Mouse (Mus musculus) lung, adult 2 months (tissue): Measurements from ENCODE around the gene Ptprcap. TPM values are rescaled to one million over a fixed set of nuclear protein-coding genes. Genes with fewer than 3 reads are reported as not detected.
A peak's percentile ranks its signal among the peaks of the same experiment; 100 is the strongest.

ENCODE experiments used
- DNase-seq: peaks from one replicate; pipeline ENCODE4 v3.0.0; 2022
- H3K4me1 ChIP-seq: fragments of 200-500 bp; 2 replicates; pipeline ENCODE4 v1.6.1; 2011; ENCODE audit warnings: low read length; ENCODE audit not compliant: control insufficient read depth, insufficient read depth
- H3K4me3 ChIP-seq: fragments of 200-500 bp; replicated peaks from 2 replicates; pipeline ENCODE3; 2011; ENCODE audit warnings: low read depth, mild to moderate bottlenecking, control low read depth, low read length; ENCODE audit errors: extremely low read depth
- CTCF ChIP-seq: fragments of 200-500 bp; IDR thresholded peaks from 2 replicates; pipeline ENCODE4 v1.5.1; 2011; ENCODE audit warnings: mild to moderate bottlenecking, low read length, control low read depth; ENCODE audit not compliant: insufficient read depth
- POLR2A ChIP-seq: fragments of 200-500 bp; IDR thresholded peaks from 2 replicates; pipeline ENCODE4 v1.6.1; 2011; ENCODE audit warnings: low read depth, mild to moderate bottlenecking, control low read depth, low read length, borderline replicate concordance; ENCODE audit errors: extremely low read depth
- WGBS: fragments of 180-500 bp; shearing (Covaris S2); methylation state at CpG from one replicate; pipeline ENCODE4 v1.1.7; 2018; 5-methylcytosine and 5-hydroxymethylcytosine counted together
- polyA plus RNA-seq: library from polyadenylated mRNA; depleted of rRNA; stranded (reverse); fragments of >200 nt; gene quantifications from 2 replicates; pipeline ENCODE4 v1.2.3, GENCODE M21; 2012

Ptprcap gene
- polyA plus RNA-seq, 1 experiment, result 55.0 TPM

DNA sequence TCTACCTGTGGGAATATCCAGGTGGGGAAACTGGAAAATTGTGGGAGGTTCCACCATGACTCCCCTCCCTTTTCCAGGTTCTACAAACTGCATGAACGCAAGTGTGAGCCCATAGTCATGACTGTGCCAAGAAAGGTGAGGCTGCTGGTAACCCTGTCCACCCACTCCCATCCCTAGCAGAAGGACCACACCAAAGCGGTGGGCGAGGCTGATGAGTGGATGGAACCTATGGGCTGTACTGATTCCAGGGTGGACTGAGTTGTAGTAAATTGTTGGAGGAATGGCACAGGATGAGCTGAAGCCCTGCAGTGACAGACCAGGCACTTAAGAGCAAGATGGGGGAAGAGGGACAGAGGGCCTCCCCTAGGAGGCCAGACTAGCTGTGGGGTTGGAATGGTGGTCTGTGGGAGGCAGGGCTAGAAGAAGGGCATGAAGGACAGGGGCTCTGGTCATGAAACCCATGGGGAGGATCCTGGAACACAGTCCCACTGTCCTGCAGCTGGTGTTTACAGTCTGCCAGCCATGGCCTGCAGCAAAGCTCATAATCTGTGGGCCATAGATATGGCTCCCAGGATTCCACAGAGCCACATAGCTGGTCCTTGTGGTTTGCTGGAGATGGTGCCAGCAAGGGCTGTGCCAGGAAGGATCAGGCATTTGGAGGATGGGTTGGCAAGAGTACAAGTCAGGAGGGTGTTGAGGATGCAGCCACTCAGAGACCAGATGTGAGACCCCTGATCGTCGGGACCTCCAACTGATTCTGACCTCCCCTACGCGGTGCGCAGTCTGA, 766 bp upstream of the Ptprcap start:
- 82% methylated on average over 8 of the region's 8 CpGs for WGBS
- peaks cover 10% of the 10 kb centered on the region for H3K4me1 ChIP-seq
- no peak for TF ChIP-seq POLR2A
- TF ChIP-seq CTCF, result no peak
- H3K4me3 ChIP-seq, result no peak overlapping the region
- DNase-seq, result no peak

DNA sequence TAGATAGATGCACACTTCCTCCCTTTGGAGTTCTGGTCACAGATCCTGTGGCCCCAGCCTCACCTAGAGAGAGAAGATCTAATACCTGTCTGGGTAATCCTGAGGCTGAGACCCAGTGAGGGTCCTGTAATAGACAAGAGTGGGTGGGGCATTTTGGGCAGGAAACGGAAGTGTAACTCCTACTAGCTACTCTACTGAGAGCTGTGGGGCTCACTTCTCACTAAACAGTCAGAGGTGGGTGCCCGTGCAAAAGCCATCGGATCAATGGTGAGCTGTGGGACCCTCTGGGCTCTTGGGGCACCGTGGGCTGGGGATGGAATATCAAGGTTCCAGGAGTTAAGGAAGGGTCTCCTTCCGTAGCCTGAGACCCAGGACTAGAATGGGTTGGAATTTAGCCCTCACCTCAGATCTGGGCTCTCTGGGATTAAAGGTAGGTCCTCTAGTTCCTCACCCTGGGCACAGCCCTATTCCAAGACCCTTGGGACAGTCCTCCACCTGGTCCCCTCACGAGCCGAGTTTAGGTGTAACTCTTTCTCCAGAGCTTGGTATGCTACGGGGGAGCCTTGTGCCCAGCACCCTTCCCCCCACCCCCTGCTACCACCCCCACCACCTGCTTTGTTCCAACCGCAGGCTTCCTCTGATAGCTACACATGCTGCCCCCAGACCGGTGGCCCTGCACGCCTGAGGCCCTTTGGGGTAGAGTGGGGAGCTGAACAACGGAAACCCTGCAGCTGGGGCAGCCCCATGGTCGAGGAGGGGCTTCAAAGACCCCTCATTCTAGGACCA, 1.2 kb downstream of the Ptprcap start:
- 52% methylated on average over 13 of the region's 13 CpGs for WGBS
- DNase-seq, result no peak
- TF ChIP-seq POLR2A, result peak; percentile 12; the same call in 1 of the 2 replicates
- no peak for TF ChIP-seq CTCF
- peaks cover 3% of the 10 kb centered on the region for H3K4me1 ChIP-seq
- H3K4me3 ChIP-seq, result peak overlapping the region; percentile 18

DNA sequence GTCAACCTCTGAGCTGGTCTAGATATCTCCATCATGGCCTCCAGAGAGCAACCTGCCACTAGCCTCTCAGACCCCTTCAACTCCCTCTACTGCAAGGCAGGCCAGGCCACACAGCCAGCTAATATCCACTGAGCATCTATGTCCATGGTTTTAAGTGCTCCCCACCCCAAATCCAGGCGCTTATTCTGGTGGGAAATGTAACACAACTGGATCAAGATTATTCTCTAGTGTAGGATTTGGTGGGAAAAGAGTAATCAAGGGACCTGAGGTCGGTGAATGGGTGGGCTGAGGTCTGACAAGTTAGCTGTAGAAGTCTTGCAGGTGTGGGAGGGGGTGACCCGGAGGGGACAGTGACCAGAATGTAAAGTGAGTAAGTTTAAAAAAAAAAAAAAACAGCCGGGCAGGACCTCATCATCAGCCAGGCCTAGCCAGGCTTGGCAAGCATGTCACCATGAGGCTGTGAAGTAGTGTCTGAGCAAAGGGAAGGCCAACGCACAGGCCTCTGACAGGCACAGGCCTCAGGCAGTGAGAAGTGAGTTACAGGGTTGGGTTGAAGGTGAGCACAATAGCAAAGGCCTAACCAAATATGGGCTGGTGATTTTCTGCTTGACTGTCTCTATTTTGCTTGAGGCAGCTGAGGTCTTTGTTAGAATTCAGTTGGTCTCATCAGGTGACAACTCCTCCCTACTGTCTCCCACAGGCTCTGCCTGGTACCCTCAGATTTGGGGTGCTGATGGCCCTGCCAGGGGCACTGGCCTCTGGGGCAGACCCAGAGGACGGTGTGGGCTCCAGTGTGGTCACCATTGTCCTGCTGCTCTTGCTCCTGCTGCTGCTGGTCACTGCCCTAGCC, 2.0 kb downstream of the Ptprcap start:
- TF ChIP-seq POLR2A (peak; percentile 27; the same call in 1 of the 2 replicates), CTCF (no peak)
- 69% methylated on average over 6 of the region's 6 CpGs for WGBS
- H3K4me1 ChIP-seq, result no peaks in the 10 kb centered on the region
- DNase-seq, result no peak
- peak overlapping the region; percentile 18 for H3K4me3 ChIP-seq

DNA sequence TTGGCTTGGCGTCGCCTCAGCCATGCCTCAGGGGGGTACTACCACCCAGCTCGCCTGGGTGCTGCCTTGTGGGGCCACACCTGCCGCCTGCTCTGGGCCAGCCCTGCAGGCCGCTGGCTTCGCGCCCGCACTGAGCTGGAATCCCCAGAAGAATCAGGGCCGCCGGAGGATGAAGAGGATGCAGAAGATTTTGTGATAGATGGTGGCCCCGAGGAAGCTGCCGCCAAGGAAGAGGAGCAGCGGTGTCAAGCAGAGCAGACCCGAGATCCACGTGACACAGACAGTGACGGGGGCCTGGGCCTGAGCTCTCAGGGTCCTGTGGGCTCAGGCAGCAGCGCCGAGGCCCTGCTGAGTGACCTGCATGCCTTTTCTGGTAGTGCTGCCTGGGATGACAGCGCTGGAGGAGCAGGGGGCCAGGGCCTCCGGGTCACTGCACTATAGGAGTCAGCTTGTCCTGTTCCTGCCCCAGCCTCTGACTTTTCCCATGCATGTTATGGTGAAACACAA, 2.7 kb downstream of the Ptprcap start:
- TF ChIP-seq POLR2A, result no peak
- TF ChIP-seq CTCF, result no peak
- H3K4me1 ChIP-seq, result no peaks in the 10 kb centered on the region
- no peak overlapping the region for H3K4me3 ChIP-seq
- DNase-seq, result no peak
- WGBS, result 63% methylated on average over 20 of the region's 20 CpGs

DNA sequence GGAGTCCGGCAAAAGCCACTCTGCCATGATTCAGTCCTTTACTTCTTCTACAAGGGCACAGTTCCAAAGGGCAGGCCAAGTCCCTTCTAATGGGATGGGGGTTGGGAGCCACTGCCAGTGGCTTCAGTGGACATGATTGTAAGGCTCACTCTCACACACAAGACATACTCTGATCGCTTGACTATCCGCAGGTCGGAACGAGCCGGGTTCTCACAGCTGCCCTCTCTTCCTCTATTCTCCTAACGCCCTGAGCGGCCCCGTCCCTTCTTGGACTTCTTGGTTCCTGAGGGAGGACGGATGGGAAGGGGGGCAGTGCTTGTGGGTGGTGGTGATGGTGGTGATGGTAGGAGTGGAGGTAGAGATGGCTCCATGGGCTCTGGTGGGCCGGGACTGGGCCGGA, 3.4 kb downstream of the Ptprcap start:
- TF ChIP-seq POLR2A (no peak), CTCF (no peak)
- DNase-seq, result no peak
- WGBS, result 85% methylated on average over 12 of the region's 12 CpGs
- no peaks in the 10 kb centered on the region for H3K4me1 ChIP-seq
- no peak overlapping the region for H3K4me3 ChIP-seq

DNA sequence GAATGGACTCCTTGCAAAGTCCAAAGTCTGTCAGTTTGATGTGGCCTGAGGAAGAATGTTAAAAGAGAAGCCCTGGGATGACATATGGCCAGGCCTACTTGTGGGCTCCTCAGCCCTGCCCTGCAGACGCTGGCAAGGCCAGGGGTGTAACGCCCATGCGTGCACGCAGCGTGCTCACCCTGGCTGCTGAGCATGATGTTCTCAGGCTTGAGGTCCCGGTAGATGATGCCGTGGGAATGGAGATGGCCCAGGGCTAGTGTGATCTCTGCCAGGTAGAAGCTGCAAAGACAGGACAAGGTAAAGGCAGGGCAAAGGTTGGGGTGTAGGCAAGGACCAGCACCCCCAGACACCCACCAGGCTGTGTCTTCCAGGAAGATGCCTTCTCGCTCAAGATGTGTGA, 5.6 kb downstream of the Ptprcap start:
- peaks cover 4% of the 10 kb centered on the region; the same call in 1 of the 2 replicates for H3K4me1 ChIP-seq
- H3K4me3 ChIP-seq, result no peak overlapping the region
- DNase-seq, result no peak
- TF ChIP-seq CTCF (no peak), POLR2A (no peak)
- 94% methylated on average over 8 of the region's 8 CpGs for WGBS

DNA sequence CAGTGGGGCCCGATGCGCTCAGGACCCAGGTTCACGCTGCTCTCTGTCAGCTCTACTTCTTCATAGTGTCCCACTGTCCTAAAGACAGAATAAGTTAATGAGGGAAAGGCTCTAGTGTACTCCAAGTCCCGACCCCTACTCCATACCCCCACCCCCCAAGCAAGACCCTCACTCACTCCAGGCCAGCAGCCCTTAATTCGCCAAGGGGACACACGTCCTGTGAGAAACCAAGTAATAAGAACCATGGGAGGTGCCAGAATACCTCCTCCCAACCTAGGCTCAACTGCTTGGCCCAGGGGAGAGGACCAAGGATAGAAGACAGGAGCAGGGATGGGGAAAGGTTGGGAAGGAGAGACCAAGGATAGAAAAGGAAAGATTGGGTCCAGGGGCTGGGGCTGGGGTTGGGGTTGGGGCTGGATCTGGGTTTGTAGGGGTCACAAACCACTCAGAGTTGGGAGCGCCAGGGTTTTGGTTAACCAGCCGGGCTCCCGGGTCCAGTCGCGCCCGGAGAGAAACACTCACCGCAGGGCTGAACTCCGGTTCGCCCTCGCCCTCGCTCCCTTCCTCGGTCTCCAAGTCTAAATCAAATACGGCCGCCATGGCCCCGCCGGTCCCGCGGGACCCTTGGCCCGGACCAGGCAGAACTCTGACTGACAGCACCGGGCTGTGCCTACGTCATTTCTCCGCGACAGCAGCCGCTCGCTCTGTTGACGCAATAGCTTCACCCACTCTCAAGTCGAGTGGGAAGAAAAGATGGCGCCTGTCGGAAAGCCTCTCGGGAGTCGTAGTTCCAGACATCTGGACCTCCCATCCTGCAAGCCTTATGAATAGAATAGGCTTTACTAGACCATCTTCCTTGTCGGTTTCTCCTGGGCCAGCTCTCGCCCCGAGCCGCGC, 9.5 kb downstream of the Ptprcap start, which contains the start of gene Rps6kb2:
Gene Rps6kb2, minus strand, starts transcription at position 709 of the 897 bp plus-strand sequence.
- Histone ChIP-seq H3K4me3 (peak within 1 kb of the TSS; percentile 92), H3K4me1 (peaks cover 4% of the 10 kb centered on the region; the same call in 1 of the 2 replicates)
- 7% methylated on average over 42 of the region's 42 CpGs for WGBS
- peak; percentile 97 for DNase-seq
- no peak for TF ChIP-seq CTCF
- peak; percentile 60; the same call in 1 of the 2 replicates for TF ChIP-seq POLR2A

DNA sequence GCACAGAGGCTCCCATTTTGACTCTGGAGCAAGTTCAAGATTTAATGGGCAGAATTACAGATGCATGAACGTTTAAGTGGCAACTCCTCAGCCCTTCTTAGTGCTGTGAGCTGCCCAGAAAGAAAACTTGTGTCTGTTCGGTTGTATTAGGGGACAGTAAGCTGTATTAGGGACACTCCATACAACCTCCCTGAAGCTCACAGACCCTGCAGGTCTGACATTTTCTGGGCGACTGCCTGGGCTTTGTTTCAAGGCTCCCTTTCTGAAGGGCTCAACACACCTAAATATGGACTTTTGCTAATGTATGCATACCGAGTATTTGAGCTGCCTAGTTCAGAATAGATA, 10.1 kb downstream of the Ptprcap start:
- peaks cover 4% of the 10 kb centered on the region; the same call in 1 of the 2 replicates for H3K4me1 ChIP-seq
- 33% methylated on average over 4 of the region's 4 CpGs for WGBS
- H3K4me3 ChIP-seq, result peak overlapping the region; percentile 44
- no peak for DNase-seq
- TF ChIP-seq POLR2A, result no peak
- no peak for TF ChIP-seq CTCF

DNA sequence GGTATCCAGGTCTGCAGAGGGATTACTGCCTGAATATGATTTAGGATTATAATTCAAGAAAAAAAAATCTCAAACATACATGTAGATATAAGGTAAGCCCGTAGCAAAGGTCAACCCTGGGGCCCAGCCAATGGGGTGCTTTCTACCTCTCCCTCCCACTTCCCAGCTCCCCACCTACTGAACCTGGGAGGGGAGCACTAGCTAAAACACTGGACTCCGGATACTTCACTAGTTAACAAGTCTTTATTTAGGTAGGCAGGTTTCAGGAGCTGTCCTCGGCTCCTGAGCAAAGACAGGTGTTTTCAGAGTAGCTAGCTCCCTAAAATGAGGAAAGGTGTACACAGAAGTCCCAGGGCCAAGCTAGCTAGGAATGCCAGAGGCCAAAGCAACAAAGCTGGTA, 10.7 kb downstream of the Ptprcap start:
- no peak for TF ChIP-seq POLR2A
- no peak for TF ChIP-seq CTCF

More for the DNA sequence above, 10.7 kb downstream of the Ptprcap start:
- no peak overlapping the region for H3K4me3 ChIP-seq
- peaks cover 4% of the 10 kb centered on the region; the same call in 1 of the 2 replicates for H3K4me1 ChIP-seq
- DNase-seq, result no peak
- 84% methylated on average over 3 of the region's 3 CpGs for WGBS
